Mouse (Mus musculus) bone marrow macrophage, adult 2 months (primary cell): ENCODE results near the gene Flcn. TPM values are rescaled to one million over a fixed set of nuclear protein-coding genes. Genes with fewer than 3 reads are reported as not detected.
"Not testable (repeated sequence)": the region's sequence is repeated elsewhere in the genome, so short reads cannot be mapped to it uniquely, and the experiment has no call there.

Experiments used
- H3K27ac ChIP-seq: 2 replicates; pipeline ENCODE4 v1.5.1; 2012; ENCODE audit warnings: low read depth, low read length; ENCODE audit not compliant: insufficient read depth
- H3K4me1 ChIP-seq: 2 replicates; pipeline ENCODE4 v1.6.1; 2012; ENCODE audit warnings: low read length; ENCODE audit not compliant: control insufficient read depth, insufficient read depth
- H3K4me3 ChIP-seq: 2 replicates; pipeline ENCODE4 v1.5.1; 2012; ENCODE audit warnings: mild to moderate bottlenecking, low read length, moderate library complexity; ENCODE audit not compliant: insufficient read depth
- CTCF ChIP-seq: IDR thresholded peaks from 2 replicates; pipeline ENCODE4 v1.5.1; 2012; ENCODE audit warnings: low read depth, mild to moderate bottlenecking, low read length, moderate library complexity
- POLR2A ChIP-seq: IDR thresholded peaks from 2 replicates; pipeline ENCODE4 v1.6.1; 2012; ENCODE audit warnings: mild to moderate bottlenecking, low read depth, low read length, borderline replicate concordance
- polyA plus RNA-seq: library from polyadenylated mRNA; stranded (reverse); fragments of >200 nt; gene quantifications from 2 replicates; pipeline ENCODE4 v1.2.4, GENCODE M21; 2012; ENCODE audit not compliant: missing spikeins, insufficient read depth, insufficient read length

The Flcn gene
- polyA plus RNA-seq: 71.7 and 76.6 TPM in 2 replicates

DNA sequence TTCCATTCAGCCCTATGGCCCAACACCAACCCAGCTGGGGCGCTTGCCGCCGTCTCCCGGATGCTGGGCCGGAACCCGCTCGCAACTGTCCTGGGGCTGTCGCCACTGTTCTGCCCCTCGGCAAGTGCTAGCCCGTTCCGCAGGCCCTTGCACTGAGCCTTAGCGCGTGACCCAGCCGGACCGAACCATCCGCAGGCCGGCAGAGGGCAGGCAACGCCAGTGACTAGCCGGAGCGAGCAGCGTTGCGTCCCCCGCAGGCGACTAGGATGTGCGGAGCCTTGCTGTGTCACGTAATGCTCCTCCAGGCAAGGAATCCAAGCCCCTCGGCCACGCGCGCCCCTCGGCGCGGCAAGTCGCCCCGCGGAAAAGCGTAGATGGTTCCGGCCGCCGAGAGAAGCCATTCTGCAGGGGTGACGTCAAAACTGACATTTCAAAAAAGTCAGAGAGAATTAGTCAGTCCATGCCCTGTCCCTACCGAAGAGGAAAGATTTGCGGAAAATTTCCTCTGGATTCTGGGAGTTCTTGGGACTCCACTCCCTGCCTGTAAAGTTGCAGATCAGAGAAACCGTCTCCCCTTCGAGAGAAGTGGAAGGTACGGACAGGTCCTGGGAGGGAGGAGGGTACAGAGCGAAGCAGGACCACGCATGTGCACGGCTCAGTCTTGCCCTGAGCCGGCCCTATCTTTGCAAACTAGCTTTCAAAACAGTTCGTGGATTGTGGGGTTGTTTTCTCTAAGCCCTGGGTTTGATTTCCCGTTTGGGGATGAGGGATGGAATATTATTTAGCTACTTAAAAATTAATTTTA, at the start of gene Flcn:
Gene Flcn, minus strand, starts transcription at position 347 of the 805 bp plus-strand sequence.
- Histone ChIP-seq H3K4me3 (peak within 1 kb of the TSS; percentile 94), H3K27ac (peak within 1 kb of the TSS; percentile 97), H3K4me1 (peaks cover 40% of the 10 kb centered on the region)
- TF ChIP-seq CTCF: no peak
- TF ChIP-seq POLR2A: peak; percentile 91; the same call in 1 of the 2 replicates

DNA sequence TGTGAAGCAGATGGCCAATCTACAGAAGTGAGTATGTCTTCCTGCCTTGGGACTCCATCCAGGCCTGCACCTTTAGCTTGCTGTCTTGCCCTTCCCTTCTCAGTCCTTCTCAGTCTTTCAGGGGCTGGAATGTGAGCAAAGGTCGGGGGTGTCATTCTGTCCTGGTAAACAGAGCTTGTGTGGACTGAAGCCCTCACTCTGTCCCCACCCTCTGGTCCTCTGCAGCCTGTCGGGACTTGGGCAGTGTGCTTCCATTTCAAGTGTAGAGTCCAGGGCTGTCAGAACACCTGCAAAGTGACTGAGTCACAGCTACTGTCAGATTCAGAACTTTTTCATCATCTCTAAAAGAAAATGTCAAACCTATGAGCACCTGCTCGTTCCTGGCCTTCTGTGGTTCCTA, 43.0 kb upstream of the Flcn start:
- TF ChIP-seq POLR2A (no peak), CTCF (no peak)
- Histone ChIP-seq H3K4me1 (peaks cover 12% of the 10 kb centered on the region), H3K4me3 (no peak overlapping the region), H3K27ac (no peak overlapping the region)

DNA sequence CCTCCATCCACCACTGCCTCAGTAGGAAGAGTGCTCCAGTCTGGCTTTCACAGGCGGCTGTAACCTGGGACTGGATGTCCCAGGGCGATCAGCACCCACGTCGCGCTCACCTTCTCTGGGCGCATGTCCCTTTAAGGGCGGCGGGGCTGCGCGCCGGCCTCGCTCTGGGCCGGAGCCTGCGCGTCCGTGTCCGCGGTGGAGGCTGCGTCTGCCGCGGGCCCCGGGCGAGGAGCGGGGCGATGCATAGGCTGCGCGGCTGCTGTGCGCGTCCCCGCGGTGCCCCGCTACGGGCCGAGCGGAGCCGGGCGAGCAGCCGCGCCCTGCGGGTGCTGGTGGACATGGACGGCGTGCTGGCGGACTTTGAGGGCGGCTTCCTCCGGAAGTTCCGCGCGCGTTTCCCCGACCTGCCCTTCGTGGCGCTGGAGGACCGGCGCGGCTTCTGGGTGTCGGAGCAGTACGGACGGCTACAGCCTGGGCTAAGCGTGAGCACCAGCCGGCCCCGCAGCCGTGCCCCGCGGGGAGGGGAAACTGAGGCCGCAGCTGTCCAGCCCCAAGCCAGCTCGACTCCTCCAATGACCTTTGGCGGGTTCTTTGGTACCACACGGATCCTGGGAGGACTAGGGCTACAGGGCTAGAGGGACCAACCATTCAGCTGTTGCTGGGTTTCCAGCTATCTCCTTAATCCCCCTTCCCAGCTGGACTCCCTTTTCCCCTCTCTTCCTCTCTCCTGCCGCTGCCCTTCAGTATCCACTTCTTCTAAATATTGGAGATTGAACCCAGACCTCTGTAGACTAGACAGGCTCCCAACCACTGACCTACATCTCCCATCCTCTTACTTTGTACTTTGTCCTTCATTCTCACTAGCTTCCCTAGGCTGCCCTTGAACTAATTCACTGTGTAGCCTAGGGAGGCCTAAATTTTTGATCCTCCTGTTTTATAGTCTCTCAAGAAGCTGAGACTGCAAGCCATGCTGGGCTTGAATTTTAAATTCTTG, 38.4 kb upstream of the Flcn start:
- H3K4me1 ChIP-seq: peaks cover 17% of the 10 kb centered on the region
- H3K27ac ChIP-seq: peak overlapping the region; percentile 71
- peak overlapping the region; percentile 89 for H3K4me3 ChIP-seq
- no peak for TF ChIP-seq CTCF
- no peak for TF ChIP-seq POLR2A

DNA sequence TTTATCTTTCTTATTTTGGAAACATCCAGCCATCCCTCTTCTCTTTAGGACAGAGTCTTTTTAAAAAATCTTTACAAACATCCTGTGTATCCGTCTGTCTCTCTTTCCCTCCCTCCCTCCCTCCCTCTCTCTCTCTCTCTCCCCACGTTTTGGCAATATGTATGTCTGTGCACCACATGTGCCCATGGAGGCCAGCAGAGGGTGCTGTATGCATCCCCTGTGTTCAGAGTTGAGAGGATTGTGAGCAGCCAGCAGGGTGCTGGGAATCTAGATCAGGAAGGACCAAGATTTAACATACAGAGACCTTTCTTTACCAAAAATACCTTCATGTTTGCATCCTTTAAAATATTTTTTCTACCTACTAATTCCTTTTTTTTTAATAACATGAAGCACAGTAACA, 37.3 kb upstream of the Flcn start:
- no peak overlapping the region for H3K27ac ChIP-seq
- H3K4me3 ChIP-seq: no peak overlapping the region
- TF ChIP-seq CTCF (peak; percentile 69), POLR2A (no peak)
- H3K4me1 ChIP-seq: peaks cover 17% of the 10 kb centered on the region

DNA sequence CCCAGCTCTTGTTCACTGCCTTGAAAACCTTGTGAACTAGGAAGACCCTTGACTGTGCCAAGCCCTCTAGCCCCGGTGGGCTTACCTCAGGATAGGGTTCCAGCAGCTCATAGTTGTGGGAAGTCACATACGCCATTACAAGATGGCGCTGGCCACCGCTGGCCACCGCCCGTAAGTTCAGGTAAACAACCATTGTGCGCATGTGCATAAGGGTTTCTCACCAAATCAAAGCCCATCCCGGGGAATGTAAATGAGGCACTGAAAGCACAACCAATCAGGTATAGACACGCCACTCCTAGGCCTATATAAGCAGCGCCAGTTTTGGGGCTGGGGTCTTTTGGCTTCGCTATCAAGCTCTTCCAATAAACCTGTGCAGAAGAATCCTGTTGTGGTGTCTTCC, 36.5 kb upstream of the Flcn start:
- peaks cover 17% of the 10 kb centered on the region for H3K4me1 ChIP-seq
- TF ChIP-seq POLR2A (no peak), CTCF (no peak)
- no peak overlapping the region for H3K4me3 ChIP-seq
- no peak overlapping the region for H3K27ac ChIP-seq

DNA sequence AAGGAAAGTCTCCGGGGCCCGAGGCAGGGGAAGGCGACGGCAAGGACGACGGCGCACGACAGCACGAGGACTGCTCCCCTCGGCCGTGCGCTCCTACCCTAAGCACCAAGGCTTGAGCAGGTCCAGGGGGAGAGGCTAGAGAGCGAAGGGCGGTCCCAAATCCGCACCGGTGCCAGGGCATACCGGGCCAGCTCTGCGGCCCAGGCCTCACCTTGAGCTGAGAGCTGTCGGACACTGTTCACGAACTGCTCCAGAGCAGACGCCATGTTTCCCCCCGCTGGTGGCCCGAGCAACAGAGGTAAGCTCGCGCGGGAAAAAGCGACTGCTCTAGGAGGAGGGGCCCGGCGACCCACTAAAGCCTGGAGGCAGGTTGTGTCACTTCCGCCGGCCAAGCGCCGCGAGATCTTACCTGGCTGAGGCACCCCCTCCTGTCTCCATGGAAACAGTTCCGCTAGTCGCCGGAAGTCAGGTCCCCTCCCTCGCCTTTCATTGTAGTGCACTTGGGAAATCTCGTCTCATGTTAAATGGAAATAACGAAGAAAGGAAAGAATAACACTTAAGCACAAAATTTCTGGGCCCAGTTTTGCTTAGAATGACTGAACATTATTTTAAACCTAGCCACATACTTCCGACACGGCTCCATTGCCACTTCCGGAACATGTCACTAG, 29.8 kb upstream of the Flcn start, which contains the start of gene Cops3:
Gene Cops3, minus strand, starts transcription at position 380 of the 668 bp plus-strand sequence.
- TF ChIP-seq CTCF: no peak
- TF ChIP-seq POLR2A: no peak
- H3K4me1 ChIP-seq: peaks cover 15% of the 10 kb centered on the region
- H3K4me3 ChIP-seq: peak within 1 kb of the TSS; percentile 94
- H3K27ac ChIP-seq: peak within 1 kb of the TSS; percentile 89

DNA sequence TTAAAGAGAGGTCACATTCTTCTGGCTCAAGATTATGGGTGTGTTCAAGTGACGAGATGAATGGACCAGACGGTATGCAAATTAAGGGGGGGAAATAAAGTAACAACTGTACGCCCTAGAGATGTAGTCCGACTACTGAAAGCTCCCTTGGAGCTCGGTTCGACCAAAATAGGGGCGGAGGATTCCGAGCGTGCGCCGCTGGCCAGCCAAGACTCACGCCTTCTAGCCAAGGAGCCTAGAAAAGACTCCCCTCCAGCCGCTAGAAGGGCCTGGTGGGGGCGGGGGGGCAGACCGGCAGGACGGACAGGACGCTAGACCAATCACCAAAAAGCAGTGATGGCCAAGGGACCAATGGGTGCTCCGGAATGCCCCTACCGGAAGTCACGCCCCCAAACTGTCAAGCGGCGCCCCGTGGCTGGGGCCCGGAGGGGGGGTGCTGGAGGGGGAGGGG, 29.2 kb upstream of the Flcn start, which contains the start of gene Nt5m:
Gene Nt5m, plus strand, starts transcription at position 440 of the 451 bp plus-strand sequence.
- H3K4me3 ChIP-seq: peak within 1 kb of the TSS; percentile 94
- peaks cover 15% of the 10 kb centered on the region for H3K4me1 ChIP-seq
- TF ChIP-seq CTCF (no peak), POLR2A (no peak)
- H3K27ac ChIP-seq: peak within 1 kb of the TSS; percentile 89

DNA sequence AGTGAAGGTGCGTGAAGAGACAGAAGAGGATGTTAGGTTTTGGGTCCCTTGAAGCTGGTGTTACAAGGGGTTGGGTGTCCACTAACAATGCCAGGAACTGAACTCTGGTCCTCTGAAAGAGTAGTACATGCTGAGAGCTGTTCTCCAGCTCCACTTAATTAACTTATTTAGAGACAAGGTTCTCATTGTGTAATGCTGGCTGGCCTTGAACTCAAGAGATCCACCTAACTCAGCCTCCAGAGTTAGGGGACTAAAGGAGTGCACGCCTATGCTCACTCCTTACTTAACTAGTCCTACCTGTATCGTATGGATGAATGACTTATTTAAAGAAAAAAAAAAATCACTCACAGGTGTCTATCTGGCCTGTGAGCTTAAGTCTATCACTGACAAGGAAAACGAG, 28.6 kb upstream of the Flcn start:
- no peak overlapping the region for H3K27ac ChIP-seq
- peaks cover 12% of the 10 kb centered on the region for H3K4me1 ChIP-seq
- TF ChIP-seq CTCF (no peak), POLR2A (no peak)
- H3K4me3 ChIP-seq: peak overlapping the region; percentile 77

DNA sequence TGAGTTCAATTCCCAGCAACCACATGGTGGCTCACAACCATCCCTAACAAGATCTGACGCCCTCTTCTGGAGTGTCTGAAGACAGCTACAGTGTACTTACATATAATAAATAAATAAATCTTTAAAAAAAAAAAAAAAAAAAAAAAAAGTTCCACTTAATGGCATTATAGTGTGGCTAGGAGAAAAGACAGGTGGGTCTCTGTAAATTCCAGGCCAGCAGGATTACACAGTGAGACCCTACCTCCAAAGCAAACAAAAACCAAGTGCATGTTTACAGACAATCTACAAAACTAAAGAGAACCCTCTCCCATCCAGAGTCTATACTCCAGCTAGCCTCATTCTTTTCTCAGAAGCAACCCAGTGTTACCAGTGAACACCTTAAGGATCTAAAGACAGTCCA, 28.0 kb upstream of the Flcn start:
- not testable (repeated sequence) for H3K27ac ChIP-seq, H3K4me3 ChIP-seq
- peaks cover 12% of the 10 kb centered on the region for H3K4me1 ChIP-seq
